Mouse (Mus musculus): ENCODE measurements around the gene Igdcc3. TPM values are rescaled to one million over a fixed set of nuclear protein-coding genes. Genes with fewer than 3 reads are reported as not detected.

Gene Igdcc3
- polyA plus RNA-seq, 1 experiment from 2014 or later, result 17.0 TPM

- 0 out of 2 replicates have a peak overlapping the region, but pooled peaks have one; percentile 28 for H3K27ac ChIP-seq (replicated peaks; ENCODE audit: low read depth, low read length)
- H3K9ac ChIP-seq (replicated peaks; ENCODE audit: low read length), result no peak overlapping the region
- H3K9me3 ChIP-seq (replicated peaks; ENCODE audit: control insufficient read depth, low read length), result no peaks in the 10 kb centered on the region
- no peak overlapping the region for H3K4me2 ChIP-seq (ENCODE audit: low read depth, low read length)
- WGBS, result 27% methylated on average over 9 of the region's 9 CpGs
- H3K4me1 ChIP-seq (ENCODE audit: control insufficient read depth, insufficient read depth, low read length), result peaks cover 5% of the 10 kb centered on the region; the same call in 1 of the 2 replicates
- no peak overlapping the region for H3K4me3 ChIP-seq (ENCODE audit: low read depth, low read length)
- H3K36me3 ChIP-seq (replicated peaks; ENCODE audit: control insufficient read depth, insufficient read depth, low read depth, low read length), result no peaks in the 10 kb centered on the region; the same call in 1 of the 2 replicates
- ATAC-seq (replicated peaks; ENCODE audit: insufficient number of reproducible peaks, low FRiP score, low TSS enrichment, low read depth), result no peak
- no peaks in the 10 kb centered on the region for H3K27me3 ChIP-seq (ENCODE audit: control insufficient read depth, insufficient read depth, low read length)
- DNase-seq (ENCODE audit: low spot score), result no peak
Observed at GRCm38 (mm10) chr9:65172654-65173053, 31.7 kb downstream of the Igdcc3 start.

DNA sequence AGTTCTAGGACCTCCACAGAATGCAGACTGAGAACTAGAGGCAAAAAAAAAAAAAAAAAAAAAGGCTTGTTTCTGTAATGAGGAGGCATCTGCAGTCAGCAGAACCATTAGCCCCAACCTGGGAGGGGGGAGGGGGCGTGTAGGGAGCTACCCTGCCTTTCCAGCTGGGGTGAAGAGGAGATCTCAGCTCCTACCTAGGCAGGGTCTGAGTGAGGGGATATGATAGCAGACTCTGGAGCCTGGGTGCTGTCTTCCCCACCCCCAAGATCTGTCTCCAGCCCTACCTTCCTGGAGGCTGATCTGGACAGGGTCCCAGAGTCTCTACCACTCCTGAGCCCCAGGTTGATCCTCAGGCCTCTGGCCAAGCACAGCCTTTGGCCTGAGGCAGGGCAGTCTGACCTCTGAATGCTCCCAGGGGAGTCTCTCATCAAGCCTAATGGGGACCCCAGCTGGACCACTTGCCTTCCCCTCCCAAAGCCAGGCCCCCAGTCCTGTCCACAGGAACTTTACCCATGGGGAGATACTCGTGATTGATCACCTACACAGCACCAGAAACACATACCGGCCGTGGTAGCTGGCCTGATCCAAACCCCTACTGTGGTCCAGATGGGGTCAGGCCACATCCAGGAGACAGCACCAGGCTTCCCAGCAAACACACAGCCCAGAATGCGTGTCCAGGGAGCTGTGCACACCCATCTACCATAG, 34.4 kb downstream of the Igdcc3 start:
- WGBS, result 28% methylated on average over 5 of the region's 5 CpGs
- Histone ChIP-seq H3K4me1 (ENCODE audit: control insufficient read depth, insufficient read depth, low read length) (peaks cover 25% of the 10 kb centered on the region), H3K4me3 (ENCODE audit: low read depth, low read length) (no peak overlapping the region), H3K27ac (replicated peaks; ENCODE audit: low read depth, low read length) (peak overlapping the region; percentile 52), H3K9me3 (replicated peaks; ENCODE audit: control insufficient read depth, low read length) (no peaks in the 10 kb centered on the region), H3K4me2 (ENCODE audit: low read depth, low read length) (no peak overlapping the region), H3K36me3 (replicated peaks; ENCODE audit: control insufficient read depth, insufficient read depth, low read depth, low read length) (no peaks in the 10 kb centered on the region; the same call in 1 of the 2 replicates), H3K27me3 (ENCODE audit: control insufficient read depth, insufficient read depth, low read length) (no peaks in the 10 kb centered on the region), H3K9ac (replicated peaks; ENCODE audit: low read length) (peak overlapping the region; percentile 18; the same call in 1 of the 2 replicates)
- DNase-seq (ENCODE audit: low spot score) (no peak), ATAC-seq (replicated peaks; ENCODE audit: insufficient number of reproducible peaks, low FRiP score, low TSS enrichment, low read depth) (peak; percentile 30; the same call in 1 of the 2 replicates)

DNA sequence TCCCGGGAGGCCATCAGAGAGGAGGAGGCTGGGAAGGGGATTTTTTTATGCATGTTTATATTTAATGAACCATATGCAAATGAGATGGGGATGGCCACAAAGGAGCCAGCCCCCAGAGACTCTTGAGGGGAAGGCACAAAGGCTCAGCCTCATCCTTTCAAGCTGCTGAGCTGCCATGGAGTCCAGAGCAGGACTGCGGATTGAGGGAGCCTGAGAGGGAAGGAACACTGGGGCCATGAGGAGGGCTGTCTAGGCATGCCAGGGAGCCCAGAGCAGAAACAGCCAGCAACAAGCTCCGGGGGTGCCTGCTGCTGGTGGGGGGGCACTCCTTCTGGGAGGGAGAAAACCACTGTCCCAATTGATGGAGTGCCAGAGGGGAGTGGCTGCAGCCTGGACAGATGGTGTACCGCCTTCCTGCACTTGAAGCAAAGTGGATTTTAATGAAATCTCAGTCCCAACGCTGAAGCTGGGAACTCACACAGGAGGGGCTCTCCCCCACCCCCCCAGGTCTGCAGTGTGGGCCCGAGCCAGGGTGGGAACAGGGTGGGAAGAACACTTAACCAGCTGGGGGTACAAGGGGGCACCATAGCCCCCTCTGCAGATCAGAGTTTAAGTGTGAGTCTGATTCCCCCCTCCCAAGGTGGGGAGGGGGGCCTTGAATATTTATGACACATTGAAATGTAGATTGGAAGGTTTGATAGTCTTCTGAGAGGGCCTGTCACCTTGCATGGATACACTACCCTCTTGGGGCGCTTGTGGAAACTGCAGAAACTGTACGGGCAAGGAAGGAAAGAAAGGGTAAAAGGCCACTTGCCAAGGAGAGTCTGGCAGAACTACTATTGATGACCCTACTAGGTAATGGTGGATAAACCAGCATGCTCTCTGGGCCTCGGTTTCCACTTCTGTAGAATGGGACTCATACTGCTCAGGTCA, 35.2 kb downstream of the Igdcc3 start:
- peak overlapping the region; percentile 15; the same call in 1 of the 2 replicates for H3K9ac ChIP-seq (replicated peaks; ENCODE audit: low read length)
- DNase-seq (ENCODE audit: low spot score), result peak; percentile 29
- peaks cover 27% of the 10 kb centered on the region for H3K4me1 ChIP-seq (ENCODE audit: control insufficient read depth, insufficient read depth, low read length)
- H3K36me3 ChIP-seq (replicated peaks; ENCODE audit: control insufficient read depth, insufficient read depth, low read depth, low read length), result peaks cover 2% of the 10 kb centered on the region
- no peaks in the 10 kb centered on the region for H3K9me3 ChIP-seq (replicated peaks; ENCODE audit: control insufficient read depth, low read length)
- 41% methylated on average over 9 of the region's 9 CpGs for WGBS
- H3K4me3 ChIP-seq (ENCODE audit: low read depth, low read length), result no peak overlapping the region
- ATAC-seq (replicated peaks; ENCODE audit: insufficient number of reproducible peaks, low FRiP score, low TSS enrichment, low read depth), result peak; percentile 35; the same call in 1 of the 2 replicates
- peak overlapping the region; percentile 52 for H3K27ac ChIP-seq (replicated peaks; ENCODE audit: low read depth, low read length)
- no peak overlapping the region for H3K4me2 ChIP-seq (ENCODE audit: low read depth, low read length)
- no peaks in the 10 kb centered on the region for H3K27me3 ChIP-seq (ENCODE audit: control insufficient read depth, insufficient read depth, low read length)

GRCm38 (mm10) chr9:65177497-65177896, 36.5 kb downstream of the Igdcc3 start:
- no peak overlapping the region for H3K4me2 ChIP-seq (ENCODE audit: low read depth, low read length)
- WGBS, result 58% methylated on average over 3 of the region's 3 CpGs
- ATAC-seq (replicated peaks; ENCODE audit: insufficient number of reproducible peaks, low FRiP score, low TSS enrichment, low read depth) (no peak), DNase-seq (ENCODE audit: low spot score) (no peak)
- H3K36me3 ChIP-seq (replicated peaks; ENCODE audit: control insufficient read depth, insufficient read depth, low read depth, low read length), result peaks cover 2% of the 10 kb centered on the region
- peaks cover 27% of the 10 kb centered on the region for H3K4me1 ChIP-seq (ENCODE audit: control insufficient read depth, insufficient read depth, low read length)
- H3K9me3 ChIP-seq (replicated peaks; ENCODE audit: control insufficient read depth, low read length), result no peaks in the 10 kb centered on the region
- H3K4me3 ChIP-seq (ENCODE audit: low read depth, low read length), result no peak overlapping the region
- H3K27me3 ChIP-seq (ENCODE audit: control insufficient read depth, insufficient read depth, low read length), result no peaks in the 10 kb centered on the region
- H3K9ac ChIP-seq (replicated peaks; ENCODE audit: low read length), result no peak overlapping the region
- H3K27ac ChIP-seq (replicated peaks; ENCODE audit: low read depth, low read length), result peak overlapping the region; percentile 86

DNA sequence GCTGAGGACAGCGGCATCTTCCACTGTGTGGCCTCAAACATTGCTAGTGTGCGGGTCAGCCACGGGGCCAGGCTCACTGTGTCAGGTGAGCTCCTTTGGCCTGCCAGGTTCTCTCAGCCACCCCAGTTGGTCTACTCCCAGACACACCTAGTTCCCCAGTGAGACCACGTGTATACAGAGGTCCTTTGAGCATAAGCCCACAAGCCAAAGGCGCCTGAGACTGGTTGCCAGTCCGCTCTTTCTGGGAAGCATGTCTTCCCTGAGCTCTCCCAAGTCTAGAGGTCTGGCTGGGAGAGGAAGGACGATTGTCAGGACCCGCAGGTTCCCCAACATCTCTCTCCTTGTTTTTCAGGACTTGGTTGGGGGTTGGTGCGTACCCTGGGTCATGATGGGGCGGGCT, 36.9 kb downstream of the Igdcc3 start:
- no peak overlapping the region for H3K9ac ChIP-seq (replicated peaks; ENCODE audit: low read length)
- ATAC-seq (replicated peaks; ENCODE audit: insufficient number of reproducible peaks, low FRiP score, low TSS enrichment, low read depth) (no peak), DNase-seq (ENCODE audit: low spot score) (peak; percentile 1)
- no peak overlapping the region for H3K4me2 ChIP-seq (ENCODE audit: low read depth, low read length)
- H3K9me3 ChIP-seq (replicated peaks; ENCODE audit: control insufficient read depth, low read length), result no peaks in the 10 kb centered on the region
- peaks cover 27% of the 10 kb centered on the region for H3K4me1 ChIP-seq (ENCODE audit: control insufficient read depth, insufficient read depth, low read length)
- 45% methylated on average over 10 of the region's 10 CpGs for WGBS
- no peaks in the 10 kb centered on the region for H3K27me3 ChIP-seq (ENCODE audit: control insufficient read depth, insufficient read depth, low read length)
- H3K4me3 ChIP-seq (ENCODE audit: low read depth, low read length), result no peak overlapping the region
- H3K27ac ChIP-seq (replicated peaks; ENCODE audit: low read depth, low read length), result peak overlapping the region; percentile 86
- H3K36me3 ChIP-seq (replicated peaks; ENCODE audit: control insufficient read depth, insufficient read depth, low read depth, low read length), result peaks cover 2% of the 10 kb centered on the region

- Histone ChIP-seq H3K9me3 (replicated peaks; ENCODE audit: control insufficient read depth, low read length) (no peaks in the 10 kb centered on the region), H3K36me3 (replicated peaks; ENCODE audit: control insufficient read depth, insufficient read depth, low read depth, low read length) (peaks cover 2% of the 10 kb centered on the region), H3K9ac (replicated peaks; ENCODE audit: low read length) (peak overlapping the region; percentile 7; the same call in 1 of the 2 replicates), H3K4me1 (ENCODE audit: control insufficient read depth, insufficient read depth, low read length) (peaks cover 27% of the 10 kb centered on the region), H3K4me2 (ENCODE audit: low read depth, low read length) (peak overlapping the region; percentile 36), H3K27me3 (ENCODE audit: control insufficient read depth, insufficient read depth, low read length) (no peaks in the 10 kb centered on the region), H3K27ac (replicated peaks; ENCODE audit: low read depth, low read length) (peak overlapping the region; percentile 86), H3K4me3 (ENCODE audit: low read depth, low read length) (peak overlapping the region; percentile 8; the same call in 1 of the 2 replicates)
- ATAC-seq (replicated peaks; ENCODE audit: insufficient number of reproducible peaks, low FRiP score, low TSS enrichment, low read depth) (peak; percentile 77), DNase-seq (ENCODE audit: low spot score) (peak; percentile 80)
- WGBS, result 10% methylated on average over 22 of the region's 22 CpGs
Observed at GRCm38 (mm10) chr9:65178336-65179213, 37.6 kb downstream of the Igdcc3 start.

GRCm38 (mm10) chr9:65179817-65180624, 39.0 kb downstream of the Igdcc3 start:
- DNase-seq (ENCODE audit: low spot score) (no peak), ATAC-seq (replicated peaks; ENCODE audit: insufficient number of reproducible peaks, low FRiP score, low TSS enrichment, low read depth) (no peak)
- H3K4me1 ChIP-seq (ENCODE audit: control insufficient read depth, insufficient read depth, low read length), result peaks cover 26% of the 10 kb centered on the region
- WGBS, result 31% methylated on average over 17 of the region's 17 CpGs
- no peak overlapping the region for H3K4me3 ChIP-seq (ENCODE audit: low read depth, low read length)
- no peaks in the 10 kb centered on the region for H3K27me3 ChIP-seq (ENCODE audit: control insufficient read depth, insufficient read depth, low read length)
- no peaks in the 10 kb centered on the region for H3K9me3 ChIP-seq (replicated peaks; ENCODE audit: control insufficient read depth, low read length)
- peaks cover 2% of the 10 kb centered on the region for H3K36me3 ChIP-seq (replicated peaks; ENCODE audit: control insufficient read depth, insufficient read depth, low read depth, low read length)
- no peak overlapping the region for H3K4me2 ChIP-seq (ENCODE audit: low read depth, low read length)
- H3K9ac ChIP-seq (replicated peaks; ENCODE audit: low read length), result 0 out of 2 replicates have a peak overlapping the region, but pooled peaks have one; percentile 3
- H3K27ac ChIP-seq (replicated peaks; ENCODE audit: low read depth, low read length), result 0 out of 2 replicates have a peak overlapping the region, but pooled peaks have one; percentile 86

All from embryonic facial prominence, embryonic 11.5 days (tissue).